Mouse (Mus musculus): ENCODE results near the gene Rai1.

Gene Rai1

DNA sequence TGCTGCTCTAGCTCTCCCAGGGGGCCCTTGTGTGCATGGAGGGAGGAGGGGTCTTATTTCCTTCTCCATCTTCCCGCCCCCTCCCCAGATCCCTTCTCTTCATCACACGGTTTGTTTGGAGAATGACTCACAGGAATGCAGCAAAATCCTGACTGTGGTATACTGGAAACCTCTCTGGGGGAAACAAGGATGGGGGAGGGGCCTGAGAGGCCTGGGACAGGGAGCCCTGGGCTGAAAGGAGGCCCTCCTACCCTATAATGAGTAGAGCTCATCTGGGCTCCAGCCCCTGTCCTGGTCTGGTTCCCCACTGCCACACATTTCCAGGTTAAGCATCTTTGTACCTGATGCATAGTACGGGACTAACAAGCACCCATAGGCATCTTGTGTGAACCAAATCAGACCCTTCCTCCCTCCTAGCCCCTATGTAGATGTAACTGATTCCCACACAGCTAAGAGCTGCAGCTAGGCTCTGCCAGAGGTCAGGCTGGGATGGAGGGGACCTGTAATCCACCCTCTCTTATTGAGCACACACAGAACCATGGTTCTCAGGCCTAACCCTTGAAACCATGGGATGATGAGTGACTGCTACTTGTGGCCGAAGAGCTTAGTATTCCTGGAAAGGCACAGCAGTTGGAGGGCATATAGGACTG lies 23.2 kb downstream of the Rai1 start:
- DNase-seq, result no peak

DNA sequence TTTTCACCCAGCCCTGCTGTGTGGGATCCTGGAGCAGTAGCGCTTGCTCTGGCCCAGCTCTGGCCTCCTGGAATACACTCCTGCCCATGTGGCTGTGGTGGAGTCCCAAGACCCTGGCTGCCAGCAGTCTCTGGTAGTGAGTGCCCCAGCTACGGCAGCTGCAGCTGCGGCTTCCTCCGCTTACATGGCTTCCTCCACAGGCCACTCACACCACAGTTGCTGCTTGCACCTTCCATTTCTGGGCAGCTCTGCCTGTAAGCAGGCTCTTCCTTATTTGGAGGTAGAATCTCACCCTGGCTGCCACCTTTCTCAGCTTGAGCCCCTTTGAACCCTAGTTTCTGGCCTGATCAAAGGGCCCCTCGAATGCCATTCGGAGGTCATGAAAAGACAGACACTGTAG lies 25.7 kb downstream of the Rai1 start:
- DNase-seq, result no peak

DNA sequence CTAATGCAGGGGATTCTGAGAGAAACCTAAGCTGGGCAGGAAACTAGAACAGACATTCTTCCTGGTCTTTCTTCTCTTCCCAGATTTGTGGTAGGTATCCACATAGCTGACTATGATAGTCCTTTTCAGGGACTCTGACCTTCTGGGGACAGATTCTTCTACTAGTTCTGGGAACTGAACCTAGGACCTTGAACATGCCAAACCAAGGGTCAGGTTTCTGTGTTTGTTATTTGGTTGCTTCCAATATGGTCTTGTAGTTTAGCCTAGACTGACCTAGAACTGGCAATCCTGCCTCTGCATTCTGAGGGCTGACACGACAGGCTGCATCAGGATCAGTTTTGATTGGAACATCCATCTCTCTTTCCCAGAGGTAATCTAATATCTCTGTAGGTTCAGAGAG lies 27.2 kb downstream of the Rai1 start:
- no peak for DNase-seq

DNA sequence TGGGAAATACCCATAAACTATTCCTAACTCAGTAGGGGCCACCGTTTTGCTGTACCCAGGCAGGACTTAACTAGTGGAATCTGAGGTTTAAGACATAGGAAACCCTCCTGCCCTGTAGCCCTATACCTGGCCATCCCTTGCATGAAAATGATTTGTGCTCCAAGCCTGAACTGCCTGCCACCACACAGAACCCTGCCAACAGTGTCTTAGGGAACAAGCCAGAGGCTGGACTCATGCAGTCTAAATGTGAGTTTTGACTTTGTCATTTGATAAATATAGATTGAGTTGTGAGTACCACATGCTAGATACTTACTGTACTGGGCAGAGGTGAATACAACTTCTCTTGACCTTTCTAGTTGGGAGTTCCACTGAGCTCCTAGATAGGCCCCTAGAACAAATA lies 31.7 kb downstream of the Rai1 start:
- no peak for DNase-seq

DNA sequence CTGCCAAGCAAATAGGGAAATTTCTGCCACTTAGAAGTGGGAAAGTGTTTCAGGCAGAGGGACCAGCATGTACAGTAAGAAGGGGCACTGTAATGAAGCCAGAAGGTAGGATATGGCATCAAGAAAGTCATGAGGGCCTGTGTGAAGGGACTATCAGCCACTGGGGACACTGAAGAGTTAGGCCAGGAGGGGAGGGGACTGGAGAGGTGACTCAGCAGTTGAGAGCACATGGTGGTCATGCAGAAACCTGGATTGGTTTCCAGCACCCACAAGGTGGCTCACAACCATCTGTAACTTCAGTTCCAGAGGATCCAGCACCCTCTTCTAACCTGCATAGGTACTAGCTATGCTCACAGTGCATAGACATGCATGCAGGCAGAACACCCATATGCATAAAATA lies 32.4 kb downstream of the Rai1 start:
- no peak for DNase-seq

DNA sequence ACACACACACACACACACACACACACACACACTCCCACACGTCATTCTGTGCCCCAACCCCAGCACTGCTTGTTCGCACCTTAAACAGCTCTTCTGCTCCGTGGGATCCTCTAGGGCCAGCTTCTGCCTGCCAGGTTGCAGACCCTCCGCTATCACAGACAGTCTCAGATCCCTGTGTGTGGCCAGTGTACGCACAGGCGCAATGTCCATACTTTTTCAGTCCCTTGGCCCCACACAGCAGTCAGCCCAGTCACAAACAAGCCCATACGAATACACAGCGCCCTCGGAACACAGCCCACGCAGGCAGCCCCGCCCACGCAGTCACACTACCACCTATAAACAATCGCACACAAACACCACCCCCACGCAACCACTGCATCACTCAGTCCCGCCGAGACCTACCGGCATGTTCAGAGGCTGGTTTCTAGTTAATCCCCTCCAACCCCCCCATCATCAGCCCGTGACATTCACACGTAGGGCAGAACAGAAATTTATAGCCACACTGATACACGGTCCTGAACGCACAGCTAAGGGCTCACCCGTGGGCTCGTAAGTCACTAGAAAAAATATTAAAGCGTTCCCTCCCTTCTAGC lies 34.4 kb downstream of the Rai1 start:
- DNase-seq, result peak in 1 of 2 experiments; percentile 10

DNA sequence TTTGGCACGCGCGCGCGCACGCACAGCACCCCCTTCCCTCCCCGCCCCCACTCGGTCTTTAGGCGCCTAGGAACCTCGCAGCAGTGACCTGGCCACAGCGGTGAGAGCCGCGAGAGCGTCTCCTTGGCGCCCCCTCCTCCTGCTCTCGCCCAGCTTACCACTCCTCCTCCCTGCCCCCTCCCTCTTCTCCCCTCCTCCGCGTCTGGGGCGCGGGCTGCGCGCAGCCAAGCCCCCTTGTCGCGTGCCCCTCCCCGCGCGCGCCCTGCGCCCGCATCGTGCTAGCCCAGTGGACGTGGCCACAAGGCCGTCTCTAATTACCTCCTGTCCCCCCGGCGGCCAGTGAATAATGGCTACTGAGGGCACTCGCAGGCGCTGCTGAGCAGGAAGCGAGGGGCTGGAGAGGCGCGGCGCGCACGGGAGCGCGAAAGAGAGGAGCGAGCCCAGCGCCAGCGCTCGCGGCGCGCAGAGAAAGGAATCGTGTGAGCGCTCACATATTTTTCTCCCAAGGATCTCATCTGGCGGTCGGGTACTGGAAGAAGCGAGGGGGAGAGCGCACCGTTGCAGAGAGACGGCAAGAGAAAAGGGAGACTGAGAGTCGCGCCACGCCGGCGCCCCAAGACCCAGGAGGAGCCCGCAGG lies 35.0 kb downstream of the Rai1 start:
- DNase-seq, result peak; percentile 59 to 67

DNA sequence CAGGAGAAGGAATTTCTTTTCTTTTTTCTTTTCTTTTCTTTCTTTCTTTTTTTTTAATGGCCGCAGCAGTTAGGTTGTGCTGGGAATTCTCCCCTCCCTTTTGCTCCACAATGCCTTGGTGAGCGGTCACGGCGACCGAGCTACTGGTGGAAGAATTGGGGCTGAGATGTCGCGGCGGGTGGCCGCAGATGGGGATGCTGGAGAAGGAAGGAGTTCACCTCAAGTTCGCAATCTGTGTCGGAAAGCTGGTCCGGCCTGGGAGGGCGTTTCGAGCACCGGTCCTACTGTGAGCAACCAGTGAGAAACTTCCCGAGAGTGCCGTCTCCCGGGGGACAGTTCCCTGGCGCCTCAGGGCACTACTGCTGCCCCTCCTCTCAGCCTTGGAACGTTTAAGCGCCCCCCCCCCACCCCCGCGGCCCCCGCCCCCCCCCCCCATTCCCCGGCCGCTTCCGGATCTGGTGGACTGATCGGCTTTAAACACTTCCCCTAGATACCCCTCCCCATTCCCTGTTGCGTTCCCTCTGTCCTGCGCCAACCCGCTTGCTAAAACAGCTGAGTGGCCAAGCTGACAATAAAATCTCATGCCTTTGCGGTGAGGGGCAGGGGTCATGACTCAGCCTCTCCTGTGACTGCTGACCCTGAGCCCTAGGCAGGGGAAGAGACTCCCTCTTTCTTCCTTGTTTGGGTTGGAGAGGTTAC lies 35.9 kb downstream of the Rai1 start:
- DNase-seq, result no peak

DNA sequence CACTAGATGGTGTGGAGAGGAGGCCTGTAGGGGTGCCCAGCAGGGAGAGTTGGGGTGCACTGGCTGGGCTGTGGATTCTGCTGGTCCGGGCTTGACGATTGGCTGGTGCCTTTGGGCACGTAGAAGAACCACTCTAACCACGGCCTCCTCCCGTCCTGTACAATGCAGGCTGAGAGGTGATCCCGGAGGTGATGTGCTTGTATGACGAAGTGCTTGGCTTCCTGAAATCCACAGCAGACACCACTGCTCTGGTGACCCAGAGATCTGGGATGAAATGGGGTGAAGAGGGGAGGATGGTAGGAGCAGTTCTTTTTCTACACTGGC lies 36.4 kb downstream of the Rai1 start:
- no peak for DNase-seq

DNA sequence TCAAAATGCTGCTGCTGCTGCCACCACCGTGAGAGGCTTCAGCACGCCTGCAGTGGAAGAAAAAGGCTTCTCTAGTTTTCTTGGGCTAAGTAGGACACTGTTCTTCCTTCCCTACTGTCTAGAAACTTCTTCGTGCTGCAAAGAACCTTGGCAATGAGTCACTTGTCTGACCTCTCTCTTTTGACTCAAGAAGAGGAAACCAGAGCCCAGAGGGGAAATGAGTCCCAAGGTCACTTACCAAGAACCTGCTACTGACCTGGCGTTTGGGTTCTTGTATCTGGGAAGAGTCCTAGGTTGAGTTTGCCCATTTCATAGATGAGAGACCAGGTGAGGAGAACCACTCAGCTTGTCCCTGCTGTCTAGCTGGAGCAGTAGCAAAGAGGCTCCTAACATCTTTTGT lies 38.3 kb downstream of the Rai1 start:
- no peak for DNase-seq

DNA sequence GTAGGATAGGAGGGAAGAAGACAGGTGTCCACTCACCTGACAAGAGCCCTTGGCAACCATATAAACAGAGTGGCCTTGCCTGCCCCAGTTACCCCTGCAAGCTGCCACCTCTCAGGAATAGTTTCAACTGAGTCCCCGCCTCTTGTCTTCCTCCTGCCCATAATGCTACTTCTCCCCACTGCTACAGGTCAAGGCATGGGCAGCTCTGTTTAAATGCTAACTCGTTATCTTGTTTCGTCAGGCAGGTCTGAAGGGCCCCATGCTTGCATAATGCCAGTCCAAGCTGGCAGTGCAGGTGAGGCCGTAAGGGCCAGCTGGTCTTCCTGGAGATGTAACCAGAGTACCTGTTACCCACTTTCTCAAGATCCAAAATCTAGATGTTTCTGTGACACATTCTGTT lies 41.4 kb downstream of the Rai1 start:
- peak; percentile 72 to 84 for DNase-seq

DNA sequence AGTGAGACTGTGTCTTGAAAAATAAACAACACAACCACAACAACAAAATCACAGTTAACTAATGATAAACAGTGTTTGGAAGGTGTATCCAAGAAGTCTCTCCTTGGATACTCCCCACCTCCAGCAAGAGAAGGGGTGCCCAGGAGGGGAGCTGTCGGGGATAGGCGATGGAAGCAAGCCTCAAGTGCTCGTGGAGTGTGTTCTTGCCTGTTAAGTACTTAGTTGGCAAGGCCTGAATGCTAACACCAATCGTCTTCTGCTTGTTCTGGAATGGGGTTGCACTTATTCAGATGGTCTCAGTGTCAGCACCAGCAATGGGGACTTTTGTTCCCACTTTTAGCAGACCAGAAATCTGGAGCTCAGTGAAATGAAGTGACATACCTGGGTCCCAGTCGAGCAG lies 43.8 kb downstream of the Rai1 start:
- DNase-seq, result peak; percentile 37 to 63

DNA sequence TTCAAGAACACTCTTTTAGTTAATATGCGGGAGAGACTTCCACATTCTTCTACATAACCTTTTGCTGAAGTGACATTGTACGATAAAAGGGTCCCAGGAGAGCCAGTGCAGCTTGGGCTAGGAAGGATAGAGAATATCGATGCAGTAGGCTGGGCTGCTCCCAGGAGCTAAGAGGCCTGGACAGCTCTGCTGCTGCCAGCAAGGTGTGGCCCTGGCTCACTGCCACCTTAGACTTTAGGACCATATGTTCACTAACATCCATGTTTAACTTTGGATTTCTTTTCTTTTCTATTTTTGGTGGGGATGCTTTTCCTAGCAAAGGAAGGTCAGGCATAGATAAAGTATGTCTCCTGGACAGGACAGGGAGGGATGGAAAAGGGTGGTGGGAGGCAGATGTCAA lies 44.3 kb downstream of the Rai1 start:
- DNase-seq, result no peak

DNA sequence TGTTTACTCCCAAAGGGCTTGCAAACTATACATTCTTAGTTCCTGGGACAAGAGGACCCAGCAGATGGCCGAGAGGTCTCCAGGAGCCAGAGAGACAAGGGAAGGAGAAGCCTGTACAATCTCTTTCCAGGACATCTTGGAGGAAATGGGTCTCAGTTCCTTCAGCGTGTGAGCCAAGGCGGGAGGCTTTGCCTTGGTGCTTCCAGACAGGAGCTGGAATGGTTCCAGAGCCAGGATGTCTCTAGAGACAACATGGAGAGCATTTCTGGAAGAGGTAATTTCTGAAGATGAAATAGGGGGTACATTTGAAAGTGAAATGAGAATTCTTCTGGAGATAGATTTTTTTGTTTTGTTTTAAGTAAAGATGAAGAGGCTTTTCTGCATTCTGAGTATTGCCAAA lies 45.9 kb downstream of the Rai1 start:
- no peak for DNase-seq

DNA sequence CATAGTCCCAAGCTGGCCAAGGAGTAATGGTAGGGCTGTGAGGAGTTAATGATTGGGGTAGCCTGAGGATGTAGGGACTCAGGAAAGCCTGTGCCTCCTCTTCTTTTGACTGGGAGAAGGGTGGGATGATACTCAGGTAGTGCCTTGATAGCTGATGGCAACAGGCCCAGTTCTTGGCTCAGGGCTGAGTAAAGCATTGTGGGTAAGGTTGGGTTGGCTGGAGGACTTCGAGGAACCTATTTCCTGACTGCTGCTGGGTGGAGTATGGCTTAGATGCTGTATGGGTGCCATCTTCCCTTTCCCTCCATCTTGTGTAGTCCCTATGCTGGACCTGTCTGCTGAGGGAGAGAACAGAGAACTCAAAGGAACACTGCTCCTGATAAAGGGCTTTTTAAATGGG lies 47.5 kb downstream of the Rai1 start:
- no peak for DNase-seq

DNA sequence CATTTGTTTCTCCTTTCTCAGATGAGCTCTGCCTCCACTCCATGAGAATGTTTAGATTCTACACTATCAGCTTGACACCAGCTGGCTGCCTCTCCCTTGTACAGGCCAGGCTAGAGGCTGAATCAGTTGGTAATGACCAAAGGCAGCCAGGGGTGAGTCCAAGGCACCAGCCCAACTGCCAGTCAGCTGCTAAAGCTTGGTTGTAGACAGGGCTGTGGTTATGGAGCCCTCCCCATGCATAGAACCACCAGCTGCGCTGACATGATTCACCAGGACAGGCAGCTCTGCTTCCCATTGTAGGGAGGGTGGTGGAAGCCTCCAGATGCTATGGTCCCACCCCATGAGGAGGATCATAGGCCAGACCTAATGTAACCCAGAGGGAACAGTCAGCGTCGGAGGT lies 49.1 kb downstream of the Rai1 start:
- no peak for DNase-seq

DNA sequence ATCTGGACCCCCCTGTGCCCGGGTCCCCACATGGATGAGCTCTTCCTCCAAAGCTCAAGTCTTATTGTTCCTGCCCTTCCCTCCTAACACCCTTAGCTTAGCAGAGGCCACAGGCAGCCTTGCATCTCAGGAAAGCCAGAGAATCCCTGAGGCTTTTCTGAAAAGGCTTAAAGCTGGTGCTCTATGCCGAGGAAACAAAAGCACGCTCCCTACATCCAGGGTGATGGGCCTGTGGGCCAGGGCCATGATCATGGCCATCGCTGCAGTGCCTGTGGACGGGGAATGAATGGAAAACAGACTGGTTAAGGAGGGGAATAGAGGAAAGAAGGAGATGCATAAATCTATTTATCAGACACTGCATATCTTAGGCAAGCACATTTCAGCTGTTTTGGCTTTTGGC lies 50.9 kb downstream of the Rai1 start:
- DNase-seq, result no peak

DNA sequence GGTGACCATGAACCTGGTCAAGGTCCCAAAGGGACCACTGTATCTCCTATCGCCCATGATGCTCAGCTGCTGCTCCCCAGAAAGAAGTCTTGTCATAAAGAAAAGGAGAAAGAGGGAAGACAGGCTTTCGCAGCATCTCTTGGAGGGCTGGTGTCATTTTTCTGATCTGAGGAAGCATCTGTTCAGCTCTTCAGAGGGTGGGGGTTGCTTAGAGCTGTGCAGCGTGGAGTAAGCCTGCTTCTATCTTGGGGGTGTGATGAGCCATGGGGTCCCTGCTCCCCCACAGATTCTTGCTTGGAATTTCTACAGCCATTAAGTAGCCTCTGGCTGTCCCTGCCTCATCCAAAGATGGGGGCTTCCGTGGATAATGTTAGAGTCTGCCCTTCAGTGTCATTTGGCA lies 53.5 kb downstream of the Rai1 start:
- DNase-seq, result no peak

DNA sequence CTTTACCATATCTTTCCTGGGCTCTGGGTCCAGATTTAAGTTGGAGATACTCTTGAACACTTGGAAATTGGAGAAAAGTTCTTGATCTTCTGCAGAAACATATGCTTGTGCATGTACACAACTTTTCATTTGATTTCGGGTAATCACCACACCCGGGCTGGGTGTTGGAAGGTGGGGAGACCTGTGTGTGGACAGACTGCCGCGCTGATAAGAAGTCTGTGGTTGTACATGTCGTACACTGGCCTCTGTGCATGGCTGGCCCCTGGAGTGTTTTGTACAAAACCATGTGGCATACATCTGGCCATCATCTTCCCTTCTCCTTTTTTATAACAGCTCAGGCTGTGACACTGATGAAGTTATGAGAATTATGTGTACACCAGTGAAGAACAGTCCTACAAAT lies 55.1 kb downstream of the Rai1 start:
- no peak for DNase-seq

DNA sequence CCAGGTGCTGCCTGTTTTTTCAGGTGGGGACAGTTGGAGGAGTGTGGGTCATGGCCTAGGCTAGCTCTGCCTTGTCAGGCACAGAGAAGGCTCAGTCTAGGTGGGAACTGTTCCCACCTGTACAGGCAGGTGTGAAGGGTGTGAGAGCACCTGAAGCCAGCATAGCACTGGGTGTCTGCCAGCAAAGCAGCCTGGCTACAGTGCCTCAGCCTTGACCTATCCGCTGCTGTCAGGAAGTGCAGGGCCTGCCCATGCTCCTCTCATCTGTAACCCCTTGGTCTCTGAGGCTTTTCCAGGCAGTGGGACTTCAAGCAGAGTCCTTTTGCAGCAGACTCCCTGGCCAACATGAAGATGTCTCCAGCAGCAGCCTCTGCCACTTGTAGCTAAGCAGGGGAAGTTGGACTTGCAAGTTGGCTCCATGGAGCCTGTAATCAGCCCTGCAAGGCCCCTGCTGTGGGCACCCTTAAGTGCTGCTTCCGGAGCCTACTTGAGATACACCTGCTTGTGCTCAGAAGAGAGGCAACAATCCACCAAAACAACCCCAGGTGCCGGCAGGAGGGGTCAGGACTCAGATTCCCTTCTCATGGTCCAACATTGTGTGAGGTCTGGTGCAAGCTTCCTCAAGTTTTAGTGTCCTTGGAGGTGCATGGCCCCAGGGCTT lies 55.8 kb downstream of the Rai1 start:
- DNase-seq, result peak; percentile 19 to 48

DNA sequence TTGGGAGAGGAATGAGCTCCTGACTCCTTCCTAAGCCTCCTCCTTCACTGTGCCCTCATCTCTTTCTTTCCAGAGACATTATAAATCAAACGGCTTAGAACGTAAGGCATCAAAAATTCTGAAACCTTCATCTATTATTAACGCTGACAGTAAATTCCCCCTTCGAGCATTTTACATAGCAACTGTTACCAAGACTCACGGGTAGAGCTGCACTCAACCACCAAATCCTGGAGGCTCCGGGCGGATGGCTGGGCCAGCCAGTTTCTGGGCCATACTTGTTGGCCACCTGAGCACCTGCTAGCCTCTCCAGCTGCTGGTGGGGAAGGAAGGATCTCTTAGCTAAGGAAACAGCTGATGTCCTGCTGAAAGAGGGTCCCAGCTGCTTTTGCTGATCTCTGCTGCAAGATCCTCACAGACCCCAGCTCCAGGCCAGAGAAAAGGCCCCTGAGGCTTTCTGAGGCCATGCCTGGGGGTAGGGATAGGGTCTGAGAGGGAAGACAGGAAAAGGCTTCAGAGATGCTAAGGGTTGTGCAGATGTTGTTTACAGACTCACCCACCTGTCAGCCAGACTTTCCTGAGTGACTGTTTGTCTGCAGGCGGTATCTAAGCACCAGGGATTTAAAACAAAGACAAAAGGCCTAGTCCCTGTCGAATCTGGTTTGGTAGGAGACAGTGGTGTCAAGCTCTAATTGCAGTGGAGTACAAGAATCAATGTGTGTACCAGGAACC lies 56.5 kb downstream of the Rai1 start:
- no peak for DNase-seq

DNA sequence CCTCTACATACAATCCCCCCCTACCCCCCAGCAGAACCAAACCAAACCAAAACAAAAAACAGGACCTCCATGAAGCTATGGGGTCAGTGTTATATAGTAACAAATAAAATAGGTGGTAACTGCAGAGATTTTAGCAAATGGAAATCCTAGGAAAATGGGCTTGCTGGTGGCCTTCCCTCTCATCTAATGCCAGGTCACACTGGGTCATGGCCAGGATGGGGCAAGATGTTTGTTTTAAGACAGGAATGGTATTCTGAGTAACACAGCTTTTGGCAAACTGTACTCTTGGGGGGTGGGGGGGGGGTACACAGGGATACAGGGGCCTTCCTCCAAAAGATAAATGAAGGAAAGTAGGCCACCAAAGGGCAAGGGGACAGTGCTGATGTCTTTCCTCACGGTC lies 57.7 kb downstream of the Rai1 start:
- no peak for DNase-seq

DNA sequence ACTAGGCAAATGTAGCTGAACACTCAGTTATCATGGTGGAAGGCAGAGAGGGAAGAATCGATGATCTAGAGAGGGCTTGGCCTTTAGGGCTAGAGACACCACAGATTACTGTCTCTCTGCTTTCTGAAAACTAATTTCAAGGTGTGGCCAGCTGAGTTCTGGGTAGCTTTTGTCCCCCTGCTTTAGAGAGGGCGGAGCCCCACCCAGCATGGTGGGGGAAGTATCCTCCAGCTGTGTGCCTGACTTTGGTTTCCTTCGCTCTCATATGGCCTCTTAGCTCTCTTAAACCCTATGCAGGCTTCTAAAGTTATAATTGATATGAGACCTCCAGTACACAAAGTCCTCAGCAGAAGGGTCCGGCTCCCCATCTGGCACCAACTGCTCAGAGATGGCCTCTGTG lies 58.5 kb downstream of the Rai1 start:
- DNase-seq, result no peak

All from lung, adult 18-20 months (tissue).